Mouse (Mus musculus) left cerebral cortex, adult 2 months (tissue): ENCODE measurements at regions not wholly inside any gene's neighbourhood (a gene's known extent, or its start where the extent isn't known, plus 50 kb on each side); places are given as distances from the start of the nearest gene placed in this dataset.

Source experiments
- DNase-seq, 2 experiments: peaks; one replicate each; pipeline ENCODE4 v3.0.0; 2021 to 2022; ENCODE audit warnings: low spot score in 2 of 2, mixed read lengths in 1 of 2; ENCODE audit errors: extremely low spot score in 1 of 2
- H3K27ac ChIP-seq: fragments of 200-600 bp; 2 replicates; pipeline ENCODE4 v1.8.1; 2022
- H3K4me3 ChIP-seq: fragments of 200-600 bp; 2 replicates; pipeline ENCODE4 v1.8.1; 2022
- CTCF ChIP-seq: fragments of 200-600 bp; IDR thresholded peaks from 2 replicates; pipeline ENCODE4 v1.8.1; 2022; ENCODE audit warnings: antibody characterized with exemption, mild to moderate bottlenecking, moderate library complexity
- intact Hi-C: fragments of 180-260 bp; cut with DNase I; formaldehyde crosslinking; loops from one replicate; pipeline ENCODE4 v1.15.1; 2025

GRCm38 (mm10) chr7:130049461-130049860, 457.8 kb downstream of the Wdr11 start:
- intact Hi-C loops = no loop called here
- TF ChIP-seq CTCF = no peak
- Histone ChIP-seq H3K27ac (no peak overlapping the region), H3K4me3 (no peak overlapping the region)
- no peak for DNase-seq

GRCm38 (mm10) chr7:130050120-130050519, 458.5 kb downstream of the Wdr11 start:
- no peak for TF ChIP-seq CTCF
- intact Hi-C loops = no loop called here
- H3K27ac ChIP-seq = no peak overlapping the region

GRCm38 (mm10) chr7:130052376-130052775, 460.7 kb downstream of the Wdr11 start:
- TF ChIP-seq CTCF = no peak
- DNase-seq = no peak
- H3K27ac ChIP-seq = no peak overlapping the region
- no peak overlapping the region for H3K4me3 ChIP-seq
- intact Hi-C loops = no loop called here

More at GRCm38 (mm10) chr7:130050120-130050519, 458.5 kb downstream of the Wdr11 start:
- no peak overlapping the region for H3K4me3 ChIP-seq
- DNase-seq = no peak

- intact Hi-C loops = no loop called here
- Histone ChIP-seq H3K4me3 (no peak overlapping the region), H3K27ac (no peak overlapping the region)
- no peak for TF ChIP-seq CTCF
- DNase-seq = no peak
Observed at GRCm38 (mm10) chr7:130057708-130058107, 462.5 kb downstream of the Ate1 start.

- intact Hi-C loops = no loop called here
- no peak for DNase-seq
- TF ChIP-seq CTCF = no peak
Observed at GRCm38 (mm10) chr7:130058267-130058666, 461.9 kb downstream of the Ate1 start.

GRCm38 (mm10) chr7:130059684-130060607, 460.2 kb downstream of the Ate1 start:
- Histone ChIP-seq H3K27ac (no peak overlapping the region), H3K4me3 (no peak overlapping the region)
- intact Hi-C loops = no loop called here
- DNase-seq = no peak
- TF ChIP-seq CTCF = no peak

More at GRCm38 (mm10) chr7:130058267-130058666, 461.9 kb downstream of the Ate1 start:
- H3K4me3 ChIP-seq = no peak overlapping the region
- H3K27ac ChIP-seq = no peak overlapping the region

GRCm38 (mm10) chr7:130064500-130064899, 455.7 kb downstream of the Ate1 start:
- intact Hi-C loops = no loop called here
- TF ChIP-seq CTCF = no peak
- DNase-seq = no peak
- Histone ChIP-seq H3K4me3 (no peak overlapping the region), H3K27ac (no peak overlapping the region)

GRCm38 (mm10) chr7:130068316-130068715, 451.9 kb downstream of the Ate1 start:
- TF ChIP-seq CTCF = no peak
- intact Hi-C loops = no loop called here
- H3K4me3 ChIP-seq = no peak overlapping the region

GRCm38 (mm10) chr7:130073388-130073787, 446.8 kb downstream of the Ate1 start:
- Histone ChIP-seq H3K27ac (no peak overlapping the region), H3K4me3 (no peak overlapping the region; the same call in 1 of the 2 replicates)
- no peak for TF ChIP-seq CTCF
- intact Hi-C loops = no loop called here
- DNase-seq = no peak

More at GRCm38 (mm10) chr7:130068316-130068715, 451.9 kb downstream of the Ate1 start:
- H3K27ac ChIP-seq = no peak overlapping the region
- no peak for DNase-seq

GRCm38 (mm10) chr7:130073890-130074819, 446.0 kb downstream of the Ate1 start:
- peak; percentile 9; the same call in 1 of the 2 replicates for TF ChIP-seq CTCF
- intact Hi-C loops = no loop called here
- Histone ChIP-seq H3K4me3 (peak overlapping the region; percentile 24), H3K27ac (no peak overlapping the region)
- DNase-seq = peak in 1 of 2 experiments; percentile 12

GRCm38 (mm10) chr7:130082662-130083061, 437.5 kb downstream of the Ate1 start:
- Histone ChIP-seq H3K4me3 (no peak overlapping the region), H3K27ac (no peak overlapping the region)
- TF ChIP-seq CTCF = no peak
- intact Hi-C loops = no loop called here
- no peak for DNase-seq

- H3K4me3 ChIP-seq = no peak overlapping the region
- intact Hi-C loops = no loop called here
- no peak for DNase-seq
Observed at GRCm38 (mm10) chr7:130085706-130086105, 434.5 kb downstream of the Ate1 start.

More at GRCm38 (mm10) chr7:130085706-130086105, 434.5 kb downstream of the Ate1 start:
- TF ChIP-seq CTCF = no peak
- H3K27ac ChIP-seq = no peak overlapping the region
